Mouse (Mus musculus): ENCODE measurements around the gene Irgc1.
A peak's percentile ranks its signal among the peaks of the same experiment; 100 is the strongest.
"Not testable (repeated sequence)": the region's sequence is repeated elsewhere in the genome, so short reads cannot be mapped to it uniquely, and the experiment has no call there.

The Irgc1 gene

DNA sequence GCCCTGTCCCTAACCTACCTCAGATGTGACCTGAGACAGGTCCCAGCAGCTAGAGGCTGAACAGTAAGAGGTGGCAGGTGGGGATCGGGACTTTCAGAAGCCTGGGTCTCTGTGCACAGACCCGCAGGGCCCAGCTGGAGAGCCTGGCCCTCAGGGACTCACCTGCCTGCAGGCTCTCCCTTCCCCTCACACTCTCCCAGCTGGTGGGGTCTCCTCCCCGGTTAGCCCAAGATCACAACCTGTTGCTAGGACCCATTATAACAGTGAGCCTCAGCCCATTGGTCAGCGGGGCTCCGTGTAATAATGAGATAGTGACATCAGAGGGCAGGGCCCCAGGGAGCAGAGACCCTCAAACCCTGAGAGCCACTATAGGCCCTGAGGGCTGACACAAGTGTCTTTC is 16.8 kb downstream of the Irgc1 start:
- DNase-seq (ENCODE audit: low read depth, low spot score): no peak

DNA sequence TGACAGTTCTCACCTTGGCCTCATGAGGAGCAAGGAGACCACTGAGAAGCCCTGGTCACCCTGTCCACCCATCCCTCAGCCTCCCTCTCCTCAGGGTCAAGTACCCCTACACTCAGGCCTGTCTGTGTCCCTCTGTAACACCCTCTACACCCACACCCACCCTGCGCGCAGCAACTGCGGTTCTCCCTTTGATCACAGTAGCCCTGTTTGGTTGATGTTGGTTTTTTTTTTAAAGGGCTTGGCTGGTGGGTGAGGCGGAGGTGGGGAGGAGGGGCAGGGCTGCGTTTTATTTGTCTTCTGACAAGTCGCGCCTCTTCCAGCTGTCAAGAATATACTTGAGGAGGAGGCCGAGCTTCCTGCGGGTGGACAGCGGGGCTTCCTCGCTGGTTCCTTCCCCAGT is 20.4 kb downstream of the Irgc1 start:
- no peak for DNase-seq (ENCODE audit: low read depth, low spot score)

DNA sequence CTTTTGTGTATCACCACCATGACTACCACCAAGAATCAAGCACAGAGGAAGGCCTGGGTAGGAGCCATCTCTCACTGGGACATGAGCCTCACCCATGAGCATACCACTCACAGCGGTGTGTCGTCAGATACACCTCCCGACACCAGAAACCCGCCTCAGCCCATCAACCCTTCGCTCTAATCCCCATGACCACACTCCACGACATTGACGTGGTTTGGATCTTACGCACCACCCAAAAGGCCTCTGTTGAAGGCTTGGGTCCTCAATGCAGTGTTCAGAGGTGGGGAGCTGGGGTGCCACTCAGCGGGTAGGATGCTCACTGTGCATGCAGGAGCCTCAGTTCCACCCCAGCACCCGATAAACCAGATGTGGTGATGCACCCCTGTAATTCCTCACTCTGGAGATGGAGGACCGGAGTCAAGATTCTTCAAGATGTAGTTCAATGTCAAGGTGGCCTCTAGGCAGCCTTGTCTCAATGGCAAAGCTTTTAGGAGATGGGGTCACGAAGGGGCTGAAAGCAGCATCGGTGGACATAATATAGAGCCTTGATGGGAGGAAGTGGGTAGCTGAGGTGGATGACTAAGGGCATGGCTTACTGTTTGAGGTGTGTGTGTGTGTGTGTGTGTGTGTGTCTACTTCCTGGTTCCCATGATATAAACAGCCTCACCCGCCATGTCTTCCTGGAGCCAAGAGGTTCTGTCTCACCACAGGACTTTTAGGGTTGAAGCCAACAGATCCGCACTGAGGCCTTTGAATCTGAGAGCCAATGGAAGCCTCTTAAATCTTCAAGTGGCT is 21.3 kb downstream of the Irgc1 start:
- no peak for DNase-seq (ENCODE audit: low read depth, low spot score)

DNA sequence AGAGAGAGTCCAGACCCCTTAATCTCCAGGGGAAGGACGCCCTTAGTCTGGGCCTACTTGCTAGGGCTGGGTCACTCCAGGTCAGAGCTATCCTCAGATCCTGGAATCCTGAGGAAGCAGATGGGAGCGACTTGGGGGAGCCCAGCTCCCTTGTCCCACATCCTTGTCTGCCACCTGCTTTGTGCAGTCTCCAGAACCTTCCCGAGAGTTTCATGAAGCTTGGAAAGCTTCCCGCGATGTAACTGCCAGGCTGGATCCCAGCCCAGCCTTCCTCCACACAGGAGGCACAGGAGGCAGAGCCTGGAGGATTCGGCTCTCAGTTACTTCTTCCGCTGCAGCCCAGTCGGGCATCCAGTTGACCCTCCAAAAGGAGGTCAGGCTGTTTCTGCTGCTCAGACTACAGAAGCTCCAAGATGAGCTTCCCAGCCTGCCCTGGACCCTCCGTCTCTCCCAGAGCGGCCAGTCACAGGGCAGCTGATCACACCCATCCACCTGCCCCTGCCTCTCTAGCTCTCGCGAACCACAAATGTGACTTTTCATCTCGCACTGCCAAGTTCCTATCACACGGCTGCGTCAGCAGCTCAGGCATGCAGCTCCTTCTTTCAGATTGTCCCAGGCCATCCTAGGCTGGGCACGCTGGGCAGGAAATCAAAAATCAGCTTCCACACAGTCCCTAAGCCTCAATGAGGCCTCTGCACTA is 22.5 kb downstream of the Irgc1 start:
- DNase-seq (ENCODE audit: low read depth, low spot score): no peak

DNA sequence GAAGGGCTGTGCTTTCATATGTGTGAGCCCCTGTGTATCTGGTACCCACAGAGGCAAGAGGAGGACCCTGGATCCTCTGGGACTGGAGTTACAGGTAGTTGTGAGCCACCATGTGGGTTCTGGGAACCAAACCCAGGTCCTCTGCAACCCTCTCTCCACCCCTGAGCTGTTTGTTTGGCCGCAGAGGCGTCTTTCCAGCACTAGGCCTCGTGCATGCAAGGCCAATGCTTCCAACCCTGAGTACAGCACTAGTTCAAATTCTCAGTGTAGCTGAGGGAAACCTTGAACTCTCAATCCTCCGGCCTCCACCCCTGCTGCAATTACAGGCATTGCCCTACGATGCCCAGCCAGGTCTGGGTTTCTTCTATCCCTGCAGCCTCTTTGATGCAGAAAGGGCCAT is 23.4 kb downstream of the Irgc1 start:
- DNase-seq (ENCODE audit: low read depth, low spot score): no peak

DNA sequence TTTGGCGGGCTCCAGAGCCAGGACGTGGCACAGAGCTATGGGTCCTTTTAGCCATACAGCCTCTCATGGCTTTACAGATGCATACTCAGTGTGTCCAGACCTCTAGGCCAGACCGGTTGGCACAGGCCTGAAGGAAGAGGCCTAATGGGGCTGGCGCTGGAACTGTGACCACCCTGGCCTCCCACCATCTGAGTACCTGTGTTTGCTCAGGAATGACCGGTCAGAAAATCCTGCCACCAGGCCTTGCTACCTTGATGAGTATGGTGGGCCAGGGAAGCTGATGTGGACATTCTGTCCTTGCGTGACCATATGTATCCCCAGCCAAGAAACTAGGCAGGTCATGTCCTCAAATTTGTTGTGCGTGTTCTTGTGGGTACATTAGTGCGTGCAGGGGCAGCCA is 24.9 kb downstream of the Irgc1 start:
- no peak for DNase-seq (ENCODE audit: low read depth, low spot score)

DNA sequence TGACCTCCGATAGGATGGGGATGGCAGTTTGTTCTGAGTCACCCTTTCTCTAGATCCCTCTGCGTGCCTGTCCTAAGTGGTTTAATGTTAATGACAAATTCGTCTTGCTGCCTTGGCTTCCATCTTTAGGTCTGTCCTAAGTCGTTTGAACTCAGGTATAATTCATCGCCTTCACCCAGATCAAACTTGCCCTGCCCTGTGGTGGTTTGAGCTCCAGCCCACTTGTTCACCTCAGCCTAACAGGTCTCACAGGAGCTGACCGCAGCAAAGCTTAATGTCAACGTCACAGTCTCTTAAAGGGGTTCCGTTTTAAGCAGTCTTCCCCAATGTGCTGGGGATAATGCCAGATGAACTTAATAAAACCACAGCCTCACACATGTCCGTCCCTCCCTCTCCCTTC is 26.2 kb downstream of the Irgc1 start:
- no peak for DNase-seq (ENCODE audit: low read depth, low spot score)

DNA sequence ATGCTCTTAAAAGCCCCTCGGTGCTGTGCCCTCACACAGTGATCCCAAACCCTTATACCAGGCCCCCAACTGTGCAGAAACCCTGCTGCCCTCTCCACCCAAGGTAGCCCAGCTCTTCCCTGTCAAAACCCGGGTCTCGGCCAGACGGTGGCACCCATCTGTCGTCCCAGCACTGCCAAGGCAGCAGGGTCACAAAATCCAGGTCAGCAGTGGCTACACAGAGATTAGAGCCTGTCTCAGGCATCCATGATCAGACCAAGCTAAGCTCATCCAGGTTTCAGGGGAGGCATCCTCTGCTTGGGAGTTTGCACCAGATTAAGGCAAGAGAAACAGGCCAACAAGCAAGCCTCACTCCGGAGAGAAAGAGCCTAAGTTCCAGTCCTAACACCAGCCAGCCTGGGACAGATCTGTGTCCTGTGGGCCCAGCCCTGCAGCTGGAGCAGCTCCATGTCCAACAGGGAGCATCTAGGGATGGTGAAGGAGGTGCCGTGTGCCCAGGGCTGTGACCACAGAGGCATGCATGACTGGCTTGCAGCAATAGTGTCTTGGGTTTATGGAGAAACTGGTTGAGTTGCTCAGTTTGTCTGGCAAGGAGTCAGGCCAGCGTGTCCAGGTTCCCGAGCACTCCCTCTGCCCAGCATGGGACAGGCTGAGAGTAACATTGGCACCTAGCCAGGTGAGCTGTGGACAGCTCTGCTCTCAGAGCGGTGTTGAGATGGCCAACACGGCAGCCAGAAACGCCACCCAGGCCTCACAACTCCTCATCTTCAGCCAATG is 28.0 kb downstream of the Irgc1 start:
- no peak for DNase-seq (ENCODE audit: low read depth, low spot score)

DNA sequence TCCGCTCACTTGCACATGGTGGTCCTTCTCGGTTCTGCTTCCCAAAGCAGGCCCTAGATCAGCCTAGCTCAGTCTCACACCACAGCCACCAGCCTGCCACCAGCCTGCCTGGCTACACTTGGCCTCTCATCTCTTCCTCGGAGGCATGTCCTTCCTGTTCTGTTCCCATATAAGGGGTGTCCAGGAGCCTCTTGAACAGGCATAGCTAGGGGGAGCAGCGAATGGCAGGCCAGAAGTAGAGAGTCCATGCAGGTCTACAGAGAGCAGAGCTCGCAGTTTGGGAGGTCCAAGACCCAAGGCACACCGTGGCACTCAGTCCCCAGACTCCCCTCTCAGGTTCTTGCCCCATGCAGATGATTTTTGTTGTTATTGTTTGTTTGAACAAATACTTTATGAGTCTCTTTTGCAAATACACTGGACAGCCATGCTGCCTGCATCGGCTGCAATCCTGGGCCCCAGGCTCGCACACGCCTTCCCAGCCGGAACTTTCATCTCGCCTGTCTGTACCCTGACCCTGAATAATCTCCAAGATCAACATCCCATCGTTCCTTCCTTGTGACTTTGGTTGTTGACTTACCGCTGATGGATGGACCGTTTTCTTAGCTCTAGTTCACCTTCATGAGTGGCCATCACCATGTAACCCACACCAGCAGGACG is 28.9 kb downstream of the Irgc1 start:
- no peak for DNase-seq (ENCODE audit: low read depth, low spot score)

DNA sequence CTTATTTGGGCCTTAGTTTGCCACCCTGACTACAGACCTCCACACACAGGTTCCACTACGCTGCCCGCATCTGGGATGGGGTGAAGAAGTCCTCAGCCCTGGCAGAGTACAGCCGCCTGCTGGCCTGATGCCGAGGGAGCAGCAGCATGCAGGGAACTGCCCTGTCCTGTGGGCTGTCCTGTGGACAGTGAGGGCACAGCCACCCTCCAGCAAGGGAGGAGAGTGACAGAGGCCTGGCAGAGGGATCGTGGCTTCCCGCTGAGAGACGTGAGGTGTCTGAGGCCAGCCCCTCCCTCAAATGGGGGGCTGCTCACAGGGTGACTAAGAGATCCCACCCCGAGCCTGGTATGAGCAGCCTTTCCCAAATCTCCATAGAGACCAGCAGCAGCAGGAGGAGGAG is 29.8 kb downstream of the Irgc1 start:
- DNase-seq (ENCODE audit: low read depth, low spot score): no peak

DNA sequence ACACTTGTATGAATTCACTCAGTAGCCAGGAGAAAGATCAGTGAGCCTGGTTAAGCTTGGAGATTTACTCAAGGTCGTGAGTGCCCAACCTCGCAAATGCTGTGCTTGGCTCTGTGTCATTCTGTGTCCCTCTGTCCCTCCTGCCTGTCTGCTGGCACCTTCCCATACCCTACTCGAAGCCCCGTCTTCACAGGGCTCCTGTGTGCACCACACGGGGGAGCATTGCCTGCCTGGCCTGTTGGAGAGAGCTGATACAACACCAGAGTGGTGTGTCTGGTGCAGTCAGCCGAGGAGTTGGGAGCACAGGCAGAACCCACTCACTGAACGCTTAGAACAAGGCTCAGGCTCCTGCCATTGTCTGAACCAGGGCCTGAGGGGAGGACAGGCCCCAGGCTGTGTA is 30.4 kb downstream of the Irgc1 start:
- no peak for DNase-seq (ENCODE audit: low read depth, low spot score)

DNA sequence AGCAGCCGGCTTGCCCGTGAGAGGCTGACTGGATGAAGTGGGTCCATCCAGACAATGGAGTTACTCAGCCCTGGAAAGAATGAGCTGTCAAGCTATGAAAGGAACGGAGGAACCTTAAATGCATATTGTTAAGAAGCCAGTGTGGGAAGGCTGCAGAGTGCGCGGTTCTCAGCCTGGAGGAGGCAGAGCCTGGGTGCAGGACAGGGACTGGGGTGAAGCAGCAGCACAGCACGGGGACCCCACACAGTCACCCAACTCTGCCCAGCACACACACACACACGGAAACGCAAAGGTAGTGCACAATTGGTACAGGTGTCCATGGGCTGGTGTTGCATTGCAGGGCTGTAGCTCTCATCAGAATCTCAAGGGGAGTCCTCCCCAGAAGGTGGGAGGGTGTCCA is 32.5 kb downstream of the Irgc1 start:
- DNase-seq (ENCODE audit: low read depth, low spot score): no peak

DNA sequence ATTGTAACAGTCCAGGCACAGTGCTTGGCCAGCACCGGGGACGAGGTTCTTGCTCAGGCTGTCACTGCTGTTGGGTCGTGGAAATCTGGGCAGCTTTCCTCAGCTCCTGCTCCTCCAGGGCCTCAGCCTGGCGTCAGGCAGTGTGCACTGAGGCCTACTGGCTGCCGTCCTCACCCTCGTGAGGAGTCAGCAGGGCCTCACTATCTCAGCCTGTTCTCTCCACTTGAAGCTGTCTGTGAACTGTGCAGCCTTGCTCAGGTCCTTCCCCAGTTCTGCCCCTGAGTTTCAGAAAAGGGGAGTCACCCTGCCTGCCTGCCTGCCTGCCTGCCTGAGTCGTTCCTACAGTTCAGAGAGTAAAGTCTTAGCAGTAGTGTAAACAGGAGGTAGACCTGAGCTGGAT is 36.8 kb downstream of the Irgc1 start:
- no peak for DNase-seq (ENCODE audit: low read depth, low spot score)

DNA sequence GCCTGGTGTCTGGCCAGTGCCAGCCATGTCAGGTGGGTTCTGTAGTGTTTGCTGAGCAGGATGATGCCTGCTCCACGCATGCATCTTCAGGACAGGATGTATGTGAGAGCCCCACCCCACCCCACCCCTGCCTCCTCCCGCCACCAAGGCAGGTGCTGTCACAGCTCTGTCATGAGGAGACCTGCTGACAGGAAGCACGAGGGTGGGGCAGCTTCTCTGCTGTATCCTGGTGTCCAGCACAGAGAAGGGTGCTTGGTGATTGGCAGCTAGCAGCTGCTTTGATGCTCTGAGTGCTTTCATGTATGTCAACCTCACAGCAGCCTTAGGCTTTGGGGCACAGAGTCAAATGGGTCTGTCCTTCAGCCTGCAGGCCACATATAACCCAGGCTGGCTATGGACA is 38.5 kb downstream of the Irgc1 start:
- DNase-seq (ENCODE audit: low read depth, low spot score): no peak

DNA sequence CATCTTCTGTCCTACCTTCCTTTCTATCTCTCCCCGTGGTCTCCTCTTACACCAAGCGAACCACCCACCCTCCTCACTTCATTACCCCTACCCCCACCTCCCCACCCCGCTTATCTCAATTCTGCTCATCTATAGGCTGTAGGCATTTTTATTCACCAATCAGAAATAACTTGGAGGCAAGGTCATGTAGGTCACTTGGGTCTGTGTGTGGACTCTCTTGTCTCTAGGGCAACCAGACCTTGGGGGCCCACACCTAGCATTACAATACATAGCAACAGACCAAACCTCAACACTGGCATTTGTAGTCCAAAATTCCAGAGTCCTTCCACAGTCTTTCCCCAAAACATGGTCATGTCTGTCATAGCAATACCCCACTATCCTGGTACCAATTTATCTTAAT is 41.3 kb downstream of the Irgc1 start:
- no peak for DNase-seq (ENCODE audit: low read depth, low spot score)

DNA sequence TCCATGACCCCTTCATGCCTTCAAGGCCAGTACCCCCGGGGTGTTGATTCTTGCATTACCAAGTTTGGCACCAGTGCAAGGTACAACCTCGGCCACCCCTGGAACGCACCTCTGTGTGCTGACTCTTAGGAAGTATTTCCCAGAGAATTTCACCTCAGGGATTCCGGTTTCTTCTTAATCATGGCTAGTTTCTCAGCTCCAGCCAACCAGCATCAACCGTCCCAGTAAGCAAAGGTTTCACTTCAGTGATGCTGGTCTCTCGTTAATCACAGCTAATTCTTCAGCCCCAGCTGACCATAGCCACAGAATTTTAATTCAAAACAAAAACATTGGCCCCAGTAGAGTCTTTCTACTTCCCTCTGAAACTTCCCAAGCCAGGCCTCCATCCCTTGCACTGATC is 42.0 kb downstream of the Irgc1 start:
- DNase-seq (ENCODE audit: low read depth, low spot score): no peak

DNA sequence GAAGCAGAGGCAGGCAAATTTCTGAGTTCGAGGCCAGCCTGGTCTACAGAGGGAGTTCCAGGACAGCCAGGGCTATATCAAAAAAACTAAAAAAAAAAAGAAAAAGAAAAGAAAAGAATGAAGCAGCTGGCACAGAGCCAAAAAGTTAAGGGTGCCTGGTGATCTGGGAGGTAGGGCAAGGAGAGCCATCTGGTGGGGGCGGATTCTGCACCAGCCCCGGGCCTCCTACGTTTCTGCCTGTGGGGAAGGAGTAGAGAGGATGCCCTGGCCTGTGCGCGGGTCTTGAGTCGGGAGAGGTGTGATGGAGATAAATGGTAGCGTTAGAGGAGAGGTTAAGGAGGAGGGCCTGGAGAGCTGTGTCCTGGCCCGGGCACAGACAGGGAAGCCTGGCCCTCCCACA is 43.9 kb downstream of the Irgc1 start:
- DNase-seq (ENCODE audit: low read depth, low spot score): no peak

DNA sequence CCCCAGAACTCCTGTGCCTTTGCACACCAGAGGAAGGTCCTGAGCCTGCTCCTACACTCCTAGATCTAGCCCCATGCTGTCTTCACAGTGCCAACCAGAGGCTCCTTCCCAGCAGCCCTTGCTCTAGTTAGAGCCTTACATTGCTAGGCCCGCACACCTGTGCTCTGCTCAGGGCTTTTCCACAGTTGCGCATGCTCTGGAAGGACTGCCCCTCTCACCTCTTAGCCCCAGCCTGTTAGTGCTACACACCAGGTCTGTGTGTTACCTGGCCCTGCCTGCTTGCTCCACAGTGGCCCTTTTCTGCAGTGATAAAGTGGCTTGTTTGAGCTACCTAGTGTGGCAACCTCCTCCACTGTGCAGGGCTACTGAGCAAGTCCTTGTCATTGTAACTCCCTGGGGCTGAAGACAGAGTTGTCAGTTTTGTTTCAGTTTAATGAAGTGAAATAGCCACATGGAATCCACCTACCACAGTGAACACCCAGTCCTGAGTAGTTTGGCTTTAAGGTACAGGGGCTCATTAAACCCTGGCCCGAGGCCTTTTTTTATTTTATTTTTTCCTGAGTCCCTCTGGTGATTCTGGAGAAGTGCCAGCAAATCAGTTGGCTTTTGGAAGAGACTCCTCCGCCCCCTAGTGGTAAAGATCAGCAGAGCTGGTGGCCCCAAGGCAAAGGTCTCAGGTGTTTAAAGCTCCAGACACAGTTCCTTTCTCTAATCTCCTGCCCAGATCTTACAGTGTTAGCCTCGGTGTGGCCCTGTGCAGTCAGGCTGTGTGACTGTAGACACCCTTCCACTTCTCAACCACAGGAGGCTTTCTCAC is 45.4 kb downstream of the Irgc1 start:
- peak; percentile 72 for DNase-seq (ENCODE audit: low read depth, low spot score)

DNA sequence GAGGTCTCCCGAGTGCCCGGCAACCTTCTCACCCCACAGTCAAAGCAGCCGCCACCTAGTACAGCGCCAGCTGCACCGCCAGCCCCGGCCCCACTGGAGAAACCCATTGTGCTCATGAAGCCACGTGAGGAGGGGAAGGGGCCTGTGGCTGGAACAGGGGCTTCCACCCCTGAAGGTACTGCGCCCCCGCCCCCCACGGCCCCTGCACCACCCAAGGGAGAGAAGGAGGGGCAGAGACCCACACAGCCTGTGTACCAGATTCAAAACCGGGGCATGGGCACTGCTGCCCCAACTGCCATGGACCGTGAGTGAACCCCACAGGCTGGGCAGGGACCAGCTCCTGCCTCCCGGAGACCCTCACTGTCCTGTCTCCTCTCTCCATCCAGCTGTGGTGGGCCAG is 46.4 kb downstream of the Irgc1 start:
- DNase-seq (ENCODE audit: low read depth, low spot score): no peak

DNA sequence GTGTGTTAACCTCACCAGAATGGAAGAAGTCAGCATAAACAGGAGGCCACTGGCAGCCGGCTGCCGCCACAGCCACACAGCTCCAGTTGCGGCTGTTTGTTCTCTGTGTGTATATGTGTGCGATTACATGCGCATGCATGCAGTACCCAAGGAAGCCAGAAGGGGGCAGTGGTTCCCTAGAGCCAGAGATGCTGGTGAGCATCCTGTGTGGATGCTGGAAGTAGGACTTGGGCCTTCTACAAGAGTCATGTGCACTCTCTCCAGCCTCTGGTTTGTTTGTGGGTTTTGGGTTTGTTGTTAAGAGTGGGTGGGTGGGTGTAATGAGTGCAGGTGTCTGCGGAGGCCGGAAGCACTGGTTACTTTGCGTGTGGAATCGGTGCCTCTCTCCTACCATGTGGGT is 49.2 kb downstream of the Irgc1 start:
- no peak for DNase-seq (ENCODE audit: low read depth, low spot score)

DNA sequence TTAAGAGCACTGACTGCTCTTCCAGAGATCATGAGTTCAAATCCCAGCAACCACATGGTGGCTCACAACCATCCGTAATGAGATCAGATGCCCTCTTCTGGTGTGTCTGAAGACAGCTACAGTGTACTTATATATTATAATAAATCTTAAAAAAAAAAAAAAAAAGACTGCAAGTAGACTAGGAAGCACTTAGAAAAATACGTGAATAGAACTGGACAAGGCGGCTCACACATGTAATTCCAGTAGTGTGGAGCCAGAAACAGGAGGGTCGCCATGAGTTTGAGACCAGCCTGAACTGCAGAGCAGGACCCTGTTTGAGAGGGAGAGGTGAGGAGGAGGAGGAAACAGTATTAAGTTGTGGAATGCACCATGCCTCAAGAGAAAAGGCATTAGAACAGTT is 51.6 kb downstream of the Irgc1 start:
- DNase-seq (ENCODE audit: low read depth, low spot score): not testable (repeated sequence)
